Mouse (Mus musculus) lung, postnatal 0 days (tissue): ENCODE measurements around the gene Chml.

ENCODE experiments used
- CTCF ChIP-seq: IDR thresholded peaks from 2 replicates; pipeline ENCODE4 v1.5.1; 2016; ENCODE audit warnings: antibody characterized with exemption, mild to moderate bottlenecking
- EP300 ChIP-seq: IDR thresholded peaks from 2 replicates; pipeline ENCODE4 v1.6.1; 2016; ENCODE audit warnings: antibody characterized with exemption, mild to moderate bottlenecking, control low read depth

DNA sequence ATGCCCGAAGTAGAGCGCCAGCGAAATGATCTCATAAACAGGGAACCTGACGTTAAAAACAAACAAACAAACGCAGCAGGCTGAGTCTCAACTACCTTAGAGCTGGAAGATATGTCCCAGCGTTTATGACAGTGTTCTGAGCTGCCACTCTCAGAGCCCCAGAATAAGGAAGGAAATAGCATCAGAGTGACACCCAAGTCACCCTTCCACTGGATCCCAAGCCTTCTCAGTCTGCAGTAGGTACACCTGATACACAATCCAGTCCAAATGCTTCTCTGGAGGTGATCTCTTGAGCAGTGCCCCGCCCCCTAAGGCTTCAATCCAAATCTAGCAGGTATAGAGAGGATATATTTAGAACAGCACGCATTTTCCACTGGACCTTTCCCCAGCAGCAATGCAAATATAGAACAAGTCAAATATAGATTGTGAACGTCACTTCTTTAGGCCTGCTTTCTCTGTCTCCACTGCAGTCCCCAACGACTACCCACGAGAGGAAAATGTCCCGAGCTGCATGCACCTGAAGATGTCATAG, 794 bp upstream of the Chml start:
- TF ChIP-seq CTCF: no peak
- no peak for TF ChIP-seq EP300
